Mouse (Mus musculus) c-Kit-positive CD71-positive TER-119-negative erythroid progenitor cells, embryonic 14.5 days (primary cell): Measurements from ENCODE around the gene Synrg.

ENCODE experiments used
- DNase-seq: peaks from one replicate; pipeline ENCODE4 v3.0.0-alpha.2; 2013; ENCODE audit warnings: low read depth

Synrg gene

GRCm38 (mm10) chr11:84077008-84077407 is 112.8 kb downstream of the Synrg start:
- DNase-seq: no peak

GRCm38 (mm10) chr11:84078601-84079000 is 114.4 kb downstream of the Synrg start:
- DNase-seq: no peak

- DNase-seq: no peak
These were observed 115.1 kb downstream of the Synrg start for GRCm38 (mm10) chr11:84079361-84079760.

- no peak for DNase-seq
These were observed 115.7 kb downstream of the Synrg start for GRCm38 (mm10) chr11:84079887-84080286.

- DNase-seq: no peak
These were observed 116.1 kb downstream of the Synrg start for GRCm38 (mm10) chr11:84080327-84080726.

GRCm38 (mm10) chr11:84081901-84082300 is 117.7 kb downstream of the Synrg start:
- DNase-seq: no peak

GRCm38 (mm10) chr11:84090572-84090971 is 126.3 kb downstream of the Synrg start:
- no peak for DNase-seq
